Mouse (Mus musculus): Measurements from ENCODE around the gene Ptma. TPM values are rescaled to one million over a fixed set of nuclear protein-coding genes. Genes with fewer than 3 reads are reported as not detected.
"Not testable (repeated sequence)": the region's sequence is repeated elsewhere in the genome, so short reads cannot be mapped to it uniquely, and the experiment has no call there.

Ptma gene
- total RNA-seq, 2 experiments from 2014 or later, result 6,310 to 6,827 TPM

GRCm38 (mm10) chr1:86538383-86538782 lies 11.9 kb downstream of the Ptma start:
- peak; percentile 86 for ATAC-seq (replicated peaks; ENCODE audit: poor library complexity)

GRCm38 (mm10) chr1:86539583-86539982 lies 13.1 kb downstream of the Ptma start:
- ATAC-seq (replicated peaks; ENCODE audit: poor library complexity), result not testable (repeated sequence)

- peak; percentile 53 for ATAC-seq (replicated peaks; ENCODE audit: poor library complexity)
These were observed 16.1 kb downstream of the Ptma start for GRCm38 (mm10) chr1:86542584-86542983.

- ATAC-seq (replicated peaks; ENCODE audit: poor library complexity), result no peak
These were observed 20.3 kb downstream of the Ptma start for GRCm38 (mm10) chr1:86546797-86547196.

GRCm38 (mm10) chr1:86551299-86551698 lies 24.8 kb downstream of the Ptma start:
- ATAC-seq (replicated peaks; ENCODE audit: poor library complexity), result no peak

- no peak for ATAC-seq (replicated peaks; ENCODE audit: poor library complexity)
These were observed 25.4 kb downstream of the Ptma start for GRCm38 (mm10) chr1:86551877-86552276.

- no peak for ATAC-seq (replicated peaks; ENCODE audit: poor library complexity)
These were observed 29.1 kb downstream of the Ptma start for GRCm38 (mm10) chr1:86555665-86556064.

- peak; percentile 95 for ATAC-seq (replicated peaks; ENCODE audit: poor library complexity)
These were observed 31.3 kb downstream of the Ptma start for GRCm38 (mm10) chr1:86557872-86558271.

- ATAC-seq (replicated peaks; ENCODE audit: poor library complexity), result no peak
These were observed 32.7 kb downstream of the Ptma start for GRCm38 (mm10) chr1:86559232-86559631.

GRCm38 (mm10) chr1:86562663-86563062 lies 36.1 kb downstream of the Ptma start:
- ATAC-seq (replicated peaks; ENCODE audit: poor library complexity), result no peak

- no peak for ATAC-seq (replicated peaks; ENCODE audit: poor library complexity)
These were observed 41.9 kb downstream of the Ptma start for GRCm38 (mm10) chr1:86568409-86568808.

- peak; percentile 79 for ATAC-seq (replicated peaks; ENCODE audit: poor library complexity)
These were observed 42.9 kb downstream of the Ptma start for GRCm38 (mm10) chr1:86569292-86569860.

GRCm38 (mm10) chr1:86571381-86571780 lies 44.9 kb downstream of the Ptma start:
- ATAC-seq (replicated peaks; ENCODE audit: poor library complexity), result peak; percentile 81

- no peak for ATAC-seq (replicated peaks; ENCODE audit: poor library complexity)
These were observed 45.4 kb downstream of the Ptma start for GRCm38 (mm10) chr1:86571941-86572340.

Other genes with a start within 250 kb of the Ptma start
- 0.90 and 1.1 TPM in 2 replicates for gene B3gnt7, start 223.9 kb upstream of the Ptma start, total RNA-seq (2015)
- gene B3gnt7, start 223.9 kb upstream of the Ptma start, total RNA-seq (2017), result 0.47 and 0.83 TPM in 2 replicates
- gene Ncl, start 167.3 kb upstream of the Ptma start, total RNA-seq (2015), result 728 and 799 TPM in 2 replicates
- gene Ncl, start 167.3 kb upstream of the Ptma start, total RNA-seq (2017), result 665 and 1,023 TPM in 2 replicates
- gene Nmur1, start 100.5 kb upstream of the Ptma start, total RNA-seq (2015), result 1.0 TPM in 1 of 2 replicates, not detected in the other
- not detected in 2 replicates for gene Nmur1, start 100.5 kb upstream of the Ptma start, total RNA-seq (2017)
- not detected in 2 replicates for gene Tex44, start 100.4 kb upstream of the Ptma start, total RNA-seq (2015)
- gene Tex44, start 100.4 kb upstream of the Ptma start, total RNA-seq (2017), result not detected in 2 replicates
- gene Pde6d, start 55.9 kb downstream of the Ptma start, total RNA-seq (2015), result 60.3 and 71.2 TPM in 2 replicates
- gene Pde6d, start 55.9 kb downstream of the Ptma start, total RNA-seq (2017), result 17.9 and 23.6 TPM in 2 replicates
- 9.3 and 13.2 TPM in 2 replicates for gene Cops7b, start 56.2 kb downstream of the Ptma start, total RNA-seq (2015)
- gene Cops7b, start 56.2 kb downstream of the Ptma start, total RNA-seq (2017), result 19.5 and 22.7 TPM in 2 replicates
- gene Nppc, start 143.8 kb downstream of the Ptma start, total RNA-seq (2015), result not detected in 2 replicates
- 0.41 TPM in 1 of 2 replicates, not detected in the other for gene Nppc, start 143.8 kb downstream of the Ptma start, total RNA-seq (2017)
- gene Dis3l2, start 177.1 kb downstream of the Ptma start, total RNA-seq (2015), result 13.7 and 15.6 TPM in 2 replicates
- 14.4 and 20.7 TPM in 2 replicates for gene Dis3l2, start 177.1 kb downstream of the Ptma start, total RNA-seq (2017)

Data from megakaryocyte progenitor cell, adult 5-6 weeks (primary cell).